Mouse (Mus musculus): ENCODE results near the gene Gpr156. TPM values are rescaled to one million over a fixed set of nuclear protein-coding genes. Genes with fewer than 3 reads are reported as not detected.

The Gpr156 gene
- polyA plus RNA-seq, 1 experiment from 2014 or later: 0.09 TPM

DNA sequence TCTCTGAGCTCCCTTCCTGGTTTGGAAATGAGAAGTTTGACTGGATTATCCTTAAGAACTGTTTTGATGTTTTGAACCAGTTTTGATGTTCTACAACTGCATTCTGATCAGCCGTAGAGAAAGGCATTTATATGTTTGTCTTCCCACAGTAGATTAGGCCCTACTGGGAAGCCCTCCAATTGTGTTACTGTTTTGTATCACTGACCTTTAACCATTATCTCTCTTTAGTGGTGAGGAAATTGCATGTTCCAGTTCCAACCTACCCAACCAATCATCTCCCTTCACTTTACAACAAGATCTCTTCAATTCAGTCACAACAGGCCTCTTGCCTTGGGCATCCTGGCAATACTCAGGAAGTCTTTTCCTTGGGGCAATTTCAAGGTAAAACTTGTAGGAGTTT lies 5.2 kb upstream of the Gpr156 start:
- Histone ChIP-seq H3K27me3 (replicated peaks; ENCODE audit: control insufficient read depth, insufficient read depth, low read length) (no peaks in the 10 kb centered on the region; the same call in 1 of the 2 replicates), H3K9ac (ENCODE audit: low read depth, low read length) (no peak overlapping the region), H3K36me3 (ENCODE audit: control insufficient read depth, insufficient read depth) (no peaks in the 10 kb centered on the region), H3K4me1 (replicated peaks; ENCODE audit: control insufficient read depth, insufficient read depth, low read length) (peaks cover under 1% of the 10 kb centered on the region; the same call in 1 of the 2 replicates), H3K9me3 (ENCODE audit: control insufficient read depth) (no peaks in the 10 kb centered on the region), H3K27ac (ENCODE audit: low read depth, low read length) (no peak overlapping the region), H3K4me2 (replicated peaks; ENCODE audit: low read depth) (no peak overlapping the region), H3K4me3 (ENCODE audit: low read depth, low read length) (no peak overlapping the region)
- WGBS: 43% methylated on average over 1 of the region's 1 CpGs
- no peak for TF ChIP-seq CTCF (IDR thresholded peaks at IDR 0.05; ENCODE audit: low read depth)
- ATAC-seq: no peak

DNA sequence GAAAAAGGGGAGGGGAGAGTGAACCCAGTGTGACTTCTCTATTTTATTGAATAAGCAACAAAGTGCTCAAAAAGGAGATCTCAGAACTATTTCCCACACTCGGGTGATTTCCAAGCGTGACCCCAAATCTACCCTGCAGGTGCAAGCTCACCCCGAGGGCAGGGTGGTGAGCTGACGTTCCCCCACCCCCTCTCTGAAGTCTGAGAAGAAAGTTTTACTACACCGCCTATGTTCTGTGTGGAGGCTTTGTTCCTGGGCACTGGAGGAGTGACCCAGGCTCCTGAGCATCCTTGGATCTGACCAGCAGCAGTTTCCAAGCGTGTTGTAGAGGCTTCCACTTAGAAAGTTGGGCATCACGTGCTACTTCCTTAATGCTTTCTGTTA lies 514 bp downstream of the Gpr156 start:
- Histone ChIP-seq H3K36me3 (ENCODE audit: control insufficient read depth, insufficient read depth) (no peaks in the 10 kb centered on the region), H3K4me1 (replicated peaks; ENCODE audit: control insufficient read depth, insufficient read depth, low read length) (peaks cover 5% of the 10 kb centered on the region), H3K9me3 (ENCODE audit: control insufficient read depth) (no peaks in the 10 kb centered on the region), H3K4me2 (replicated peaks; ENCODE audit: low read depth) (peak overlapping the region; percentile 91), H3K27ac (ENCODE audit: low read depth, low read length) (no peak overlapping the region), H3K4me3 (ENCODE audit: low read depth, low read length) (no peak overlapping the region), H3K27me3 (replicated peaks; ENCODE audit: control insufficient read depth, insufficient read depth, low read length) (peaks cover 10% of the 10 kb centered on the region; the same call in 1 of the 2 replicates), H3K9ac (ENCODE audit: low read depth, low read length) (no peak overlapping the region)
- no peak for ATAC-seq
- WGBS: 34% methylated on average over 7 of the region's 7 CpGs
- TF ChIP-seq CTCF (IDR thresholded peaks at IDR 0.05; ENCODE audit: low read depth): no peak

DNA sequence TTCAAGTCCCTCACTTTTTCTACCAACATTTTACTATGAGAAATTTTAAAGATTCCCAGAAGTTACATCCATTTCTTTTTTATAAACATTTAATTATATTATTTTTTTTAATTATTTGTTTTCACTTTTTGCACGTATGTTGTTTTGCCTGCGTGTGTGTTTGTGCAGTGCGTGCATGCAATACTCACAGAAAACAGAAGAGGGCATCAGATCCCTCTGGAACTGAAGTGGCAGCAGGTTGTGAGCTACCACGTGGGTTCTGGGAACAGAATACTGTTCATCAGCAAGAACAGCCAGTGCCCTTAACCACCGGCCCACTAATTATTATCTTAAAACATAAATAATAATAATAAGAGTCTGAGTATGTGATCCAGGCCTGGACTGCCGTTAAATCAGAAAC lies 2.7 kb downstream of the Gpr156 start:
- H3K9me3 ChIP-seq (ENCODE audit: control insufficient read depth): no peaks in the 10 kb centered on the region
- peaks cover 10% of the 10 kb centered on the region; the same call in 1 of the 2 replicates for H3K27me3 ChIP-seq (replicated peaks; ENCODE audit: control insufficient read depth, insufficient read depth, low read length)
- H3K27ac ChIP-seq (ENCODE audit: low read depth, low read length): no peak overlapping the region
- H3K4me2 ChIP-seq (replicated peaks; ENCODE audit: low read depth): no peak overlapping the region
- H3K9ac ChIP-seq (ENCODE audit: low read depth, low read length): no peak overlapping the region
- WGBS: 87% methylated on average over 6 of the region's 6 CpGs
- no peak overlapping the region for H3K4me3 ChIP-seq (ENCODE audit: low read depth, low read length)
- no peaks in the 10 kb centered on the region for H3K36me3 ChIP-seq (ENCODE audit: control insufficient read depth, insufficient read depth)
- peaks cover 5% of the 10 kb centered on the region for H3K4me1 ChIP-seq (replicated peaks; ENCODE audit: control insufficient read depth, insufficient read depth, low read length)
- TF ChIP-seq CTCF (IDR thresholded peaks at IDR 0.05; ENCODE audit: low read depth): peak; percentile 27
- ATAC-seq: no peak

DNA sequence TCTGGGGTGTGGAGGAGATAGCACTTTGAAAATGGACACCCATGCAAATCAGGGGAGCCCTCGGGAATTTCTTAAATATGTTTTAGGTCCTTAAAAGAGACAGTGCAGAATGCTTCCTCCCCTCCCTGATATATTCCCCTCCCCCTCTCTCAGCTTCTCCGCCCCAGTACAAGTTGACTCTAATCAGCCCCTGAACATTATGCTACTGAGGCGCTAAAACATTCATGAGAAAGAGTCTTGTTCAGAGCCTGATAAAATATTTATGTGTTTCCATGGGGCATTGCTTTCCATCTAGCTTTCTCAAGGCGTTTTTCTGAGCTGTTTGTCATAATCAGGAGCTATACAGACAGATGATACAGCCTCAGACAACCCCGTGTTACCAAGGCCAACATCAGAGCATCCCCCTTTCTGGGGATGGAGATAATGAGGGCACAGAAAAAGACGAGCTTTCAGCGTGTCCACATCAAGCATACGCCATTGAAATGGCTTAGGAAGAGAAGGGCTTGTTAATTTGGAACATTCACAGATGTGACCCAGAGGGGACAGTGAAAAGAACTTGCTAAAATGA lies 4.6 kb downstream of the Gpr156 start:
- no peak overlapping the region for H3K4me3 ChIP-seq (ENCODE audit: low read depth, low read length)
- ATAC-seq: no peak
- no peaks in the 10 kb centered on the region for H3K36me3 ChIP-seq (ENCODE audit: control insufficient read depth, insufficient read depth)
- peaks cover 10% of the 10 kb centered on the region; the same call in 1 of the 2 replicates for H3K27me3 ChIP-seq (replicated peaks; ENCODE audit: control insufficient read depth, insufficient read depth, low read length)
- no peak overlapping the region for H3K27ac ChIP-seq (ENCODE audit: low read depth, low read length)
- TF ChIP-seq CTCF (IDR thresholded peaks at IDR 0.05; ENCODE audit: low read depth): no peak
- no peak overlapping the region for H3K9ac ChIP-seq (ENCODE audit: low read depth, low read length)
- WGBS: 73% methylated on average over 8 of the region's 8 CpGs
- H3K4me2 ChIP-seq (replicated peaks; ENCODE audit: low read depth): no peak overlapping the region
- peaks cover 5% of the 10 kb centered on the region for H3K4me1 ChIP-seq (replicated peaks; ENCODE audit: control insufficient read depth, insufficient read depth, low read length)
- H3K9me3 ChIP-seq (ENCODE audit: control insufficient read depth): no peaks in the 10 kb centered on the region

DNA sequence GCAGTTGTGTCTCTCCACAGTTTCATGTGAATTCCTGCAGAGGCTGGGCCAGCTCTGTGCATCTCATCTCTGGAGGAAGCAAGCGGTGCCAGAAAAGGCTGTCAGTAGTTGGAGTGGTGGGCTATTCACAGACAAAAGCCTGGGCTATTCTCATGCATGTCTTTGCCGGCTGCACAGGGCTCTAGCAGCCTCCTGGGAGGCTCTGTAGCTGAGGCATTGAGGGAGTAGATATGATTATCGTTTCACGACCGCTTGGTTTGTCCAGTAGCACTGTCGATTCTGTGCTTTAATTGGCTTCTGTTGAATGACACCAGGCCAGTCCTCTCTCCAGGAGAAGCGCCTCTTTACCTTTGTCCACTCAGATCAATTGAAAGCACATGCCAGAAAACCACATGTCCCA lies 9.8 kb downstream of the Gpr156 start:
- Histone ChIP-seq H3K27ac (ENCODE audit: low read depth, low read length) (no peak overlapping the region), H3K9ac (ENCODE audit: low read depth, low read length) (no peak overlapping the region), H3K36me3 (ENCODE audit: control insufficient read depth, insufficient read depth) (no peaks in the 10 kb centered on the region), H3K4me2 (replicated peaks; ENCODE audit: low read depth) (no peak overlapping the region), H3K4me1 (replicated peaks; ENCODE audit: control insufficient read depth, insufficient read depth, low read length) (no peaks in the 10 kb centered on the region), H3K27me3 (replicated peaks; ENCODE audit: control insufficient read depth, insufficient read depth, low read length) (no peaks in the 10 kb centered on the region), H3K4me3 (ENCODE audit: low read depth, low read length) (no peak overlapping the region), H3K9me3 (ENCODE audit: control insufficient read depth) (no peaks in the 10 kb centered on the region)
- TF ChIP-seq CTCF (IDR thresholded peaks at IDR 0.05; ENCODE audit: low read depth): no peak
- ATAC-seq: no peak
- 66% methylated on average over 7 of the region's 7 CpGs for WGBS

DNA sequence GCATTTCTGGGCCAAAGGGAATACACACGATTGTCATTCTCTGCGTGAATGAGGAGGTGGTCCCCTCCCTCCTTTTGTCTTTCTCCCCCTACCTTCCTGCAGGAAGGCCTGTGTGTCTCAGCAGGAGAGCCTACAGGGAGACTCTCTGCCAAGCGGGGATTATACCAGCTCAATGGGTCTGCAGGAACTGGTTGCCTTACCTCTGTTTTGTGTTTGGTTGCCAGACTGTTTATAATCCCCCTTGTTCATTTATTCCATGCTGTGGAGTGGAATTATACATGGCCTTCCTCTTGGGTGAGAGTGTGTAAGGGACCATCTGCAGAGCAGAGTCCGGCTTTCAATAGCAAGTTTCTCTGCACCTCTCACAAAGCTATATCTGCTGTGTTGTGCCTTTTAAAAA lies 10.8 kb downstream of the Gpr156 start:
- Histone ChIP-seq H3K36me3 (ENCODE audit: control insufficient read depth, insufficient read depth) (no peaks in the 10 kb centered on the region), H3K27me3 (replicated peaks; ENCODE audit: control insufficient read depth, insufficient read depth, low read length) (no peaks in the 10 kb centered on the region), H3K4me2 (replicated peaks; ENCODE audit: low read depth) (no peak overlapping the region), H3K9me3 (ENCODE audit: control insufficient read depth) (no peaks in the 10 kb centered on the region), H3K27ac (ENCODE audit: low read depth, low read length) (no peak overlapping the region), H3K4me3 (ENCODE audit: low read depth, low read length) (no peak overlapping the region), H3K9ac (ENCODE audit: low read depth, low read length) (no peak overlapping the region), H3K4me1 (replicated peaks; ENCODE audit: control insufficient read depth, insufficient read depth, low read length) (no peaks in the 10 kb centered on the region)
- no peak for TF ChIP-seq CTCF (IDR thresholded peaks at IDR 0.05; ENCODE audit: low read depth)
- ATAC-seq: no peak
- WGBS: 51% methylated on average over 4 of the region's 4 CpGs

- Histone ChIP-seq H3K27ac (ENCODE audit: low read depth, low read length) (no peak overlapping the region), H3K36me3 (ENCODE audit: control insufficient read depth, insufficient read depth) (no peaks in the 10 kb centered on the region), H3K4me2 (replicated peaks; ENCODE audit: low read depth) (no peak overlapping the region), H3K4me3 (ENCODE audit: low read depth, low read length) (no peak overlapping the region), H3K27me3 (replicated peaks; ENCODE audit: control insufficient read depth, insufficient read depth, low read length) (no peaks in the 10 kb centered on the region), H3K4me1 (replicated peaks; ENCODE audit: control insufficient read depth, insufficient read depth, low read length) (no peaks in the 10 kb centered on the region), H3K9ac (ENCODE audit: low read depth, low read length) (no peak overlapping the region), H3K9me3 (ENCODE audit: control insufficient read depth) (no peaks in the 10 kb centered on the region)
- WGBS: 57% methylated on average over 2 of the region's 2 CpGs
- no peak for ATAC-seq
- TF ChIP-seq CTCF (IDR thresholded peaks at IDR 0.05; ENCODE audit: low read depth): no peak
These were observed 12.7 kb downstream of the Gpr156 start for GRCm38 (mm10) chr16:37929006-37929405.

All from intestine, postnatal 0 days (tissue).